Mouse (Mus musculus): ENCODE measurements around the gene Cpb2. TPM values are rescaled to one million over a fixed set of nuclear protein-coding genes. Genes with fewer than 3 reads are reported as not detected.

The Cpb2 gene
- total and polyA plus RNA-seq, 2 experiments from 2014 or later = not detected

DNA sequence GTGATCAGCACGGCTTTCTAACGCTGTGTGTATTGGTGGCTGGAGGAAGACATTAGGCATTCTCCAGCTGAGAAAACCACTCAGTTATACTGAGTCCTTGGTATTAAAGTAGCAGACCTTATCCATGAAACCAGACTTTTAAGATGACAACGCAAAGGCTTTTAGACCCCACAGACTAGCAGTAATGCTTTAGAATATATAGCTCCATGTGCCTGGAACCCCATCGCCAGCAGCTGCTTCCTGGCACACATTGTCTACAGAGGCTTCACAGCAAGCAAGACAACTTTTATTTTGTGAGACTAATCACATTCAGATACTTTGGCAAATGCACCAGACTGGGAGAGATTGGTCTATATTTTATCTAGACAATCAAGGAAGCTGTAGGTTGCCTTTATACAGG, 35.8 kb upstream of the Cpb2 start:
- Histone ChIP-seq H3K4me3 (ENCODE audit: low read length) (no peak overlapping the region), H3K9me3 (ENCODE audit: low read length) (no peaks in the 10 kb centered on the region), H3K27ac (no peak overlapping the region), H3K27me3 (ENCODE audit: insufficient read depth, low read length) (no peaks in the 10 kb centered on the region), H3K4me2 (ENCODE audit: low read depth, low read length) (no peak overlapping the region), H3K4me1 (ENCODE audit: insufficient read depth, low read length) (no peaks in the 10 kb centered on the region), H3K36me3 (ENCODE audit: insufficient read depth, low read length) (no peaks in the 10 kb centered on the region), H3K9ac (replicated peaks; ENCODE audit: low read length) (no peak overlapping the region)
- TF ChIP-seq CTCF (IDR thresholded peaks at IDR 0.05; ENCODE audit: low read depth) = no peak
- DNase-seq (ENCODE audit: low spot score) (no peak), ATAC-seq (no peak)
- 76% methylated on average over 4 of the region's 4 CpGs for WGBS

DNA sequence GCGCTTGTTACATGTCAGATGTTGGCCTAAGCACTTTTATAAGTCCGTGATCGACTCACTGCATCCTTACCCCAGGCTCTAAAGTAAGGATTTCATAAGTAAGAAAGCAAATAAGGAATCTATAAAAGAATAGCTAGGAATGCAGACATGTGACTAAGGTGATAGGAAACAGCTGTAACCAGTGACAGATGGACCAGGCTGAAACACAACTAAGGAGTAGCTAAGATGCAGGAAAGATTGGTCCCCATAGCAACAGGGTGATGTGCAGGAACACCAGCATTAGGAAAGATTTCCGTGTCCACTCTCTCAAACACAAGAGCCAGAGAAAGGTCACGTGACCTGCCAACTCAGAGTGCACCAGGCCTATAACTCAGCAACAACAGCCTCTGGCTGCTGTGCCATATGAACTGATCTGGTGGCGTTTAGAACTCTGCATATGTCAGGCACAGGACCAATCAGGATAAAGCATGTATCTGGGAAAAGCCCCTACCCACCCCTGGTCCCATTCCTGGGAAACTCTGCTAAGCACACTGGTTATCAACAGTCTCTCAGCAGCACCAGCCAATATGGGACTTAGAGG, 33.4 kb upstream of the Cpb2 start:
- no peak for TF ChIP-seq CTCF (IDR thresholded peaks at IDR 0.05; ENCODE audit: low read depth)
- ATAC-seq = no peak
- no peaks in the 10 kb centered on the region for H3K27me3 ChIP-seq (ENCODE audit: insufficient read depth, low read length)
- no peak overlapping the region for H3K9ac ChIP-seq (replicated peaks; ENCODE audit: low read length)
- H3K27ac ChIP-seq = no peak overlapping the region
- DNase-seq (ENCODE audit: low spot score) = no peak
- H3K9me3 ChIP-seq (ENCODE audit: low read length) = no peaks in the 10 kb centered on the region
- H3K4me2 ChIP-seq (ENCODE audit: low read depth, low read length) = no peak overlapping the region
- no peaks in the 10 kb centered on the region for H3K36me3 ChIP-seq (ENCODE audit: insufficient read depth, low read length)
- H3K4me3 ChIP-seq (ENCODE audit: low read length) = no peak overlapping the region
- H3K4me1 ChIP-seq (ENCODE audit: insufficient read depth, low read length) = no peaks in the 10 kb centered on the region
- WGBS = 75% methylated on average over 6 of the region's 6 CpGs

GRCm38 (mm10) chr14:75213752-75214151, 28.3 kb upstream of the Cpb2 start:
- peak overlapping the region; percentile 23; the same call in 1 of the 2 replicates for H3K4me2 ChIP-seq (ENCODE audit: low read depth, low read length)
- no peaks in the 10 kb centered on the region for H3K27me3 ChIP-seq (ENCODE audit: insufficient read depth, low read length)
- DNase-seq (ENCODE audit: low spot score) (peak; percentile 25), ATAC-seq (no peak)
- H3K9ac ChIP-seq (replicated peaks; ENCODE audit: low read length) = no peak overlapping the region
- no peaks in the 10 kb centered on the region for H3K4me1 ChIP-seq (ENCODE audit: insufficient read depth, low read length)
- WGBS = 74% methylated on average over 11 of the region's 11 CpGs
- no peak for TF ChIP-seq CTCF (IDR thresholded peaks at IDR 0.05; ENCODE audit: low read depth)
- no peak overlapping the region for H3K4me3 ChIP-seq (ENCODE audit: low read length)
- no peaks in the 10 kb centered on the region for H3K9me3 ChIP-seq (ENCODE audit: low read length)
- H3K36me3 ChIP-seq (ENCODE audit: insufficient read depth, low read length) = no peaks in the 10 kb centered on the region
- H3K27ac ChIP-seq = no peak overlapping the region

DNA sequence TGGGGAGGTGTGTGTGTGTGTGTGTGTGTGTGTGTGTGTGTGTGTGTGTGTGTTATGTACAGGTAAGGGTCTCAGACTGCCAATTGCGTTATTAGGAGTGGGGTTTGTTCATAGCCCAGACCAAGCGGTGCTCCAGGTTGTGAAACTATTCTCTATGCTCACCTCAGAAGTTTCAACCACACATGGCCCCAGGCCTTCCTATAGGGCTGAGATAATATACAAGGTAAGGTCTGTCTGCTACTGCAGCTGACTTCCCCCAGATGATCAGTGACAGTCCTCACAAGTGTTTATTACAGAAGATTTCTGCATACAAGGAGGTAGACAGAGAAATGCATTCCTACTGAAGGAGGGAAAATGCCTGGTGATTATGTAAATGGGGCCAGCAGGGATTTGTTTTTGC, 23.2 kb upstream of the Cpb2 start:
- Histone ChIP-seq H3K27ac (no peak overlapping the region), H3K36me3 (ENCODE audit: insufficient read depth, low read length) (no peaks in the 10 kb centered on the region), H3K4me3 (ENCODE audit: low read length) (no peak overlapping the region), H3K9me3 (ENCODE audit: low read length) (no peaks in the 10 kb centered on the region), H3K27me3 (ENCODE audit: insufficient read depth, low read length) (no peaks in the 10 kb centered on the region), H3K4me2 (ENCODE audit: low read depth, low read length) (no peak overlapping the region), H3K4me1 (ENCODE audit: insufficient read depth, low read length) (no peaks in the 10 kb centered on the region), H3K9ac (replicated peaks; ENCODE audit: low read length) (no peak overlapping the region)
- ATAC-seq (no peak), DNase-seq (ENCODE audit: low spot score) (no peak)
- 98% methylated on average over 2 of the region's 2 CpGs for WGBS
- no peak for TF ChIP-seq CTCF (IDR thresholded peaks at IDR 0.05; ENCODE audit: low read depth)

GRCm38 (mm10) chr14:75219250-75219913, 22.7 kb upstream of the Cpb2 start:
- Histone ChIP-seq H3K36me3 (ENCODE audit: insufficient read depth, low read length) (no peaks in the 10 kb centered on the region), H3K9ac (replicated peaks; ENCODE audit: low read length) (no peak overlapping the region), H3K4me3 (ENCODE audit: low read length) (no peak overlapping the region), H3K27me3 (ENCODE audit: insufficient read depth, low read length) (no peaks in the 10 kb centered on the region), H3K4me1 (ENCODE audit: insufficient read depth, low read length) (no peaks in the 10 kb centered on the region), H3K27ac (no peak overlapping the region), H3K4me2 (ENCODE audit: low read depth, low read length) (no peak overlapping the region), H3K9me3 (ENCODE audit: low read length) (no peaks in the 10 kb centered on the region)
- ATAC-seq (no peak), DNase-seq (ENCODE audit: low spot score) (peak; percentile 16)
- no peak for TF ChIP-seq CTCF (IDR thresholded peaks at IDR 0.05; ENCODE audit: low read depth)
- 56% methylated on average over 5 of the region's 5 CpGs for WGBS

- WGBS = 85% methylated on average over 6 of the region's 6 CpGs
- H3K27me3 ChIP-seq (ENCODE audit: insufficient read depth, low read length) = no peaks in the 10 kb centered on the region
- TF ChIP-seq CTCF (IDR thresholded peaks at IDR 0.05; ENCODE audit: low read depth) = no peak
- no peak overlapping the region for H3K9ac ChIP-seq (replicated peaks; ENCODE audit: low read length)
- no peak for ATAC-seq
- H3K4me3 ChIP-seq (ENCODE audit: low read length) = no peak overlapping the region
- no peak for DNase-seq (ENCODE audit: low spot score)
- no peak overlapping the region for H3K27ac ChIP-seq
- H3K36me3 ChIP-seq (ENCODE audit: insufficient read depth, low read length) = no peaks in the 10 kb centered on the region
- no peaks in the 10 kb centered on the region for H3K9me3 ChIP-seq (ENCODE audit: low read length)
- no peaks in the 10 kb centered on the region for H3K4me1 ChIP-seq (ENCODE audit: insufficient read depth, low read length)
- H3K4me2 ChIP-seq (ENCODE audit: low read depth, low read length) = no peak overlapping the region
Measured at GRCm38 (mm10) chr14:75222386-75222785, 19.7 kb upstream of the Cpb2 start.

DNA sequence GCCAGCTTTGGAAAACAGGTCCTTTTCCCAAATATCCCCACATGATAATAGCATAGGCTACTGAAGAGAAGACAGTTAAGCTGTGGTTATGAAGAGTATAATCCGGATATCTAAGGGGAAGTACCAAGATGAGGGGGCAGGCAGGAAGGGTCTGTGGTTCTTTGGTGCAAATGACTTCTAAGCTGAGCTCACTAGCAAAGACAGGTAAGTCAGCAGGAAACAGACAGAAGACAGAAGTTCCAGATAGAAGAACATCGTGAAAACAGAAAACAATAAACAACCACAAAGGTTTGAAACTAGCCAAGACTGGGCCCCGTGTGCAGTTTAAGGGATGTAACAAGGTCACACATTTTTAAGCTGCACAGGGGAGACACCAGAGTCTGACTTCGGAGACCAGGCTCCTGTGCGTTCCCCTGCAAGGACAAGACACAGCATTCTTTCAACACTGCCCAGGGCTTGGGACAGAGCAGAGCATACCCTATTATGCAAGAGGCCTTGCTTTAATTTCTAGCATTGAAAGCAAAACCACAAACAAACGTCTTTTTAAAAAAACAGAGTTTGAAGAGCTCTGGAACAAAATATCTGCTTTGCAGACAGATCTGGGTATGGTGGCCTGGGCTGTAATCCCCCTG, 14.5 kb upstream of the Cpb2 start:
- no peaks in the 10 kb centered on the region for H3K27me3 ChIP-seq (ENCODE audit: insufficient read depth, low read length)
- H3K36me3 ChIP-seq (ENCODE audit: insufficient read depth, low read length) = no peaks in the 10 kb centered on the region
- H3K4me3 ChIP-seq (ENCODE audit: low read length) = no peak overlapping the region
- no peak overlapping the region for H3K4me2 ChIP-seq (ENCODE audit: low read depth, low read length)
- H3K27ac ChIP-seq = no peak overlapping the region
- H3K9ac ChIP-seq (replicated peaks; ENCODE audit: low read length) = no peak overlapping the region
- DNase-seq (ENCODE audit: low spot score) (no peak), ATAC-seq (no peak)
- TF ChIP-seq CTCF (IDR thresholded peaks at IDR 0.05; ENCODE audit: low read depth) = no peak
- H3K4me1 ChIP-seq (ENCODE audit: insufficient read depth, low read length) = no peaks in the 10 kb centered on the region
- H3K9me3 ChIP-seq (ENCODE audit: low read length) = no peaks in the 10 kb centered on the region
- 81% methylated on average over 6 of the region's 6 CpGs for WGBS

All from hindbrain, postnatal 0 days (tissue).